Mouse (Mus musculus) neural tube, embryonic 15.5 days (tissue): Measurements from ENCODE around the gene Nop53. TPM values are rescaled to one million over a fixed set of nuclear protein-coding genes. Genes with fewer than 3 reads are reported as not detected.
"Not testable (repeated sequence)": the region's sequence is repeated elsewhere in the genome, so short reads cannot be mapped to it uniquely, and the experiment has no call there.

Experiments used
- ATAC-seq: fragments of 200-750 bp; cut with Nextera tagmentation; 2 replicates; pipeline ENCODE4 v1.8.0; 2017; ENCODE audit warnings: mild to moderate bottlenecking, moderate TSS enrichment, moderate library complexity; ENCODE audit not compliant: low FRiP score
- H3K27ac ChIP-seq: fragments of 300-500 bp; sonication (generic); replicated peaks from 2 replicates; pipeline ENCODE4 v1.5.1; 2015; ENCODE audit warnings: mild to moderate bottlenecking, inconsistent platforms
- H3K27me3 ChIP-seq: fragments of 300-500 bp; sonication (generic); replicated peaks from 2 replicates; pipeline ENCODE4 v1.6.1; 2015; ENCODE audit warnings: inconsistent platforms
- H3K36me3 ChIP-seq: fragments of 300-500 bp; sonication (generic); 2 replicates; pipeline ENCODE4 v1.6.1; 2015; ENCODE audit warnings: inconsistent platforms
- H3K4me1 ChIP-seq: fragments of 300-500 bp; sonication (generic); 2 replicates; pipeline ENCODE4 v1.6.1; 2015; ENCODE audit warnings: inconsistent platforms
- H3K4me2 ChIP-seq: fragments of 300-500 bp; sonication (generic); 2 replicates; pipeline ENCODE4 v1.6.1; 2015; ENCODE audit warnings: inconsistent platforms, mild to moderate bottlenecking, moderate library complexity
- H3K4me3 ChIP-seq: fragments of 300-500 bp; sonication (generic); replicated peaks from 2 replicates; pipeline ENCODE4 v1.5.1; 2015; ENCODE audit warnings: mild to moderate bottlenecking, inconsistent platforms
- H3K9ac ChIP-seq: fragments of 300-500 bp; sonication (generic); replicated peaks from 2 replicates; pipeline ENCODE4 v1.6.1; 2015; ENCODE audit warnings: mild to moderate bottlenecking, inconsistent platforms
- H3K9me3 ChIP-seq: fragments of 300-500 bp; sonication (generic); replicated peaks from 2 replicates; pipeline ENCODE4 v1.6.1; 2016; ENCODE audit warnings: inconsistent platforms
- WGBS: fragments of 180-500 bp; shearing (Covaris S2); methylation state at CpG from one replicate; pipeline ENCODE4 v1.1.7; 2015; ENCODE audit warnings: mixed read lengths; 5-methylcytosine and 5-hydroxymethylcytosine counted together
- polyA plus RNA-seq: library from polyadenylated mRNA; unstranded; fragments of >200 nt; fragmentation: Nextera tagmentation; extraction: Ambion mirVana; gene quantifications from 2 replicates; pipeline ENCODE4 v1.2.1, GENCODE M21; 2015

Nop53 gene
- polyA plus RNA-seq, 1 experiment from 2014 or later = 108 TPM

GRCm38 (mm10) chr7:15916134-15916723 lies 29.6 kb downstream of the Nop53 start:
- H3K4me1 ChIP-seq = peaks cover 19% of the 10 kb centered on the region
- H3K27me3 ChIP-seq = no peaks in the 10 kb centered on the region
- no peak overlapping the region for H3K4me2 ChIP-seq
- H3K9me3 ChIP-seq = no peaks in the 10 kb centered on the region
- peaks cover 35% of the 10 kb centered on the region for H3K36me3 ChIP-seq
- no peak overlapping the region for H3K27ac ChIP-seq
- no peak overlapping the region for H3K4me3 ChIP-seq
- 81% methylated on average over 3 of the region's 3 CpGs for WGBS
- H3K9ac ChIP-seq = no peak overlapping the region
- no peak for ATAC-seq

GRCm38 (mm10) chr7:15915695-15916094 lies 30.2 kb downstream of the Nop53 start:
- not testable (repeated sequence) for H3K4me2 ChIP-seq, H3K4me3 ChIP-seq, H3K9ac ChIP-seq, H3K27me3 ChIP-seq, ATAC-seq, H3K9me3 ChIP-seq, H3K27ac ChIP-seq
- H3K4me1 ChIP-seq = peaks cover 13% of the 10 kb centered on the region
- peaks cover 35% of the 10 kb centered on the region for H3K36me3 ChIP-seq
- WGBS = 88% methylated on average over 4 of the region's 4 CpGs

- H3K4me2 ChIP-seq = no peak overlapping the region
- H3K4me1 ChIP-seq = peaks cover 4% of the 10 kb centered on the region
- H3K9me3 ChIP-seq = no peaks in the 10 kb centered on the region
- WGBS = 92% methylated on average over 2 of the region's 2 CpGs
- no peak overlapping the region for H3K27ac ChIP-seq
- no peaks in the 10 kb centered on the region for H3K27me3 ChIP-seq
- ATAC-seq = no peak
- H3K9ac ChIP-seq = no peak overlapping the region
- H3K36me3 ChIP-seq = peaks cover 29% of the 10 kb centered on the region
- no peak overlapping the region for H3K4me3 ChIP-seq
These were observed 31.1 kb downstream of the Nop53 start for GRCm38 (mm10) chr7:15914751-15915150.

- H3K36me3 ChIP-seq = peaks cover 24% of the 10 kb centered on the region
- no peaks in the 10 kb centered on the region for H3K27me3 ChIP-seq
- no peak for ATAC-seq
- no peak overlapping the region for H3K9ac ChIP-seq
- H3K4me1 ChIP-seq = 0 out of 2 replicates have a peak, but pooled peaks cover 2% of the 10 kb centered on the region
- H3K4me3 ChIP-seq = no peak overlapping the region
- H3K27ac ChIP-seq = no peak overlapping the region
- no peak overlapping the region for H3K4me2 ChIP-seq
- 46% methylated on average over 2 of the region's 2 CpGs for WGBS
- no peaks in the 10 kb centered on the region for H3K9me3 ChIP-seq
These were observed 31.6 kb downstream of the Nop53 start for GRCm38 (mm10) chr7:15914252-15914651.

- Histone ChIP-seq H3K36me3 (peaks cover 11% of the 10 kb centered on the region), H3K4me2 (no peak overlapping the region), H3K9me3 (no peaks in the 10 kb centered on the region), H3K27me3 (no peaks in the 10 kb centered on the region), H3K27ac (no peak overlapping the region), H3K4me3 (no peak overlapping the region), H3K9ac (no peak overlapping the region), H3K4me1 (0 out of 2 replicates have a peak, but pooled peaks cover 2% of the 10 kb centered on the region)
- 1% methylated on average over 4 of the region's 4 CpGs for WGBS
- ATAC-seq = peak; percentile 43; the same call in 1 of the 2 replicates
These were observed 33.7 kb downstream of the Nop53 start for GRCm38 (mm10) chr7:15912183-15912582.

GRCm38 (mm10) chr7:15910521-15910920 lies 35.4 kb downstream of the Nop53 start:
- H3K9ac ChIP-seq = no peak overlapping the region
- no peak for ATAC-seq
- no peak overlapping the region for H3K27ac ChIP-seq
- no peaks in the 10 kb centered on the region for H3K27me3 ChIP-seq
- 83% methylated on average over 5 of the region's 5 CpGs for WGBS
- 0 out of 2 replicates have a peak, but pooled peaks cover 2% of the 10 kb centered on the region for H3K4me1 ChIP-seq
- H3K9me3 ChIP-seq = no peaks in the 10 kb centered on the region
- no peak overlapping the region for H3K4me3 ChIP-seq
- no peaks in the 10 kb centered on the region for H3K36me3 ChIP-seq
- no peak overlapping the region for H3K4me2 ChIP-seq

- ATAC-seq = no peak
- H3K27me3 ChIP-seq = no peaks in the 10 kb centered on the region
- H3K4me3 ChIP-seq = no peak overlapping the region
- H3K4me1 ChIP-seq = 0 out of 2 replicates have a peak, but pooled peaks cover 2% of the 10 kb centered on the region
- H3K9me3 ChIP-seq = no peaks in the 10 kb centered on the region
- H3K27ac ChIP-seq = no peak overlapping the region
- no peaks in the 10 kb centered on the region for H3K36me3 ChIP-seq
- no peak overlapping the region for H3K4me2 ChIP-seq
- 85% methylated on average over 8 of the region's 8 CpGs for WGBS
- H3K9ac ChIP-seq = no peak overlapping the region
These were observed 37.8 kb downstream of the Nop53 start for GRCm38 (mm10) chr7:15907971-15908590.

GRCm38 (mm10) chr7:15906602-15907001 lies 39.3 kb downstream of the Nop53 start:
- H3K36me3 ChIP-seq = no peaks in the 10 kb centered on the region
- H3K9me3 ChIP-seq = no peaks in the 10 kb centered on the region
- ATAC-seq = no peak
- H3K4me3 ChIP-seq = no peak overlapping the region
- H3K27ac ChIP-seq = no peak overlapping the region
- no peaks in the 10 kb centered on the region for H3K4me1 ChIP-seq
- 93% methylated on average over 1 of the region's 1 CpGs for WGBS
- H3K27me3 ChIP-seq = no peaks in the 10 kb centered on the region
- no peak overlapping the region for H3K9ac ChIP-seq
- H3K4me2 ChIP-seq = no peak overlapping the region

- Histone ChIP-seq H3K9me3 (no peaks in the 10 kb centered on the region), H3K27ac (no peak overlapping the region), H3K4me3 (no peak overlapping the region), H3K36me3 (no peaks in the 10 kb centered on the region), H3K4me2 (no peak overlapping the region), H3K27me3 (no peaks in the 10 kb centered on the region), H3K4me1 (no peaks in the 10 kb centered on the region), H3K9ac (no peak overlapping the region)
- no peak for ATAC-seq
- 86% methylated on average over 7 of the region's 7 CpGs for WGBS
These were observed 40.0 kb downstream of the Nop53 start for GRCm38 (mm10) chr7:15905861-15906260.

GRCm38 (mm10) chr7:15901366-15902048 lies 44.4 kb downstream of the Nop53 start:
- Histone ChIP-seq H3K9me3 (no peaks in the 10 kb centered on the region), H3K4me2 (no peak overlapping the region), H3K9ac (no peak overlapping the region), H3K27ac (no peak overlapping the region), H3K27me3 (no peaks in the 10 kb centered on the region), H3K4me3 (no peak overlapping the region), H3K36me3 (no peaks in the 10 kb centered on the region), H3K4me1 (no peaks in the 10 kb centered on the region)
- no peak for ATAC-seq
- 82% methylated on average over 9 of the region's 9 CpGs for WGBS

GRCm38 (mm10) chr7:15894251-15894650 lies 51.6 kb downstream of the Nop53 start:
- H3K36me3 ChIP-seq = no peaks in the 10 kb centered on the region
- H3K9ac ChIP-seq = no peak overlapping the region
- no peaks in the 10 kb centered on the region for H3K4me1 ChIP-seq
- no peaks in the 10 kb centered on the region for H3K27me3 ChIP-seq
- WGBS = 69% methylated on average over 1 of the region's 1 CpGs
- ATAC-seq = no peak
- no peak overlapping the region for H3K27ac ChIP-seq
- H3K4me3 ChIP-seq = no peak overlapping the region
- no peak overlapping the region for H3K4me2 ChIP-seq
- no peaks in the 10 kb centered on the region for H3K9me3 ChIP-seq
